Comparison of ENCODE assay signal across 16 mouse cellular contexts in the genomic region with DNA sequence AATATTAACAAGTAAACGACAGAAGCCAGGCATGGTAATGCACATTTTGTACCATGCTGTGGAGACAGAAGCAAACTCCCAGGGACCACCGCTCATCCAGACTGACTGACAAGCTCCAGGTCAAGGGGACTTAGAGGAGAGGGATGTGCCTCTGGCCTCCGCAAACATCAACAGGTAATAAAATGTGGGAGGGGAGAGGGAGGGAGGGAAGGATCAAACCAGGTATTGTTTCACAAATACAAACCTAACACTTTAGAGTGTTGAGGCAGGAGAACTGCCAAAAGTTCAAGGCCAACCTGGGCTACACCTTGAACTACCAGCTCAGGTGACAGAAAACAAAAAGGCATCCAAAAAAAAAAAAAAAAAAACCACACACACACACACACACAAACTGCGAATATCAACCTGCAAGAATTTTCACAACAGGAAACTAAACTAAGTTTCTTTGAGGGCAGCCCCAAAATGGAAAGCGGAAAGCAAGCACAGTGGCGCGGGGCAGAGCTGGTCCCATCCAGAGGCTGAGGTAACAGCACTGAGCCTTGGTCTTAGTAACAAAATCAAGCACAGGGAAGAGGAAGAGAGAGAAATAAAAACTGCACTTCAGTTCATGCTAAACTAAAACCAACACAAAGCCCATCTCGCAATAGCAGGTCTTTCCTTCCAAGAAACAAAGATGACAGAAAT. TPM values are rescaled to one million over a fixed set of nuclear protein-coding genes. Genes with fewer than 3 reads are reported as not detected.
DNase-seq lines count a peak whose midpoint lies in the region; ATAC-seq lines count a peak whose summit lies in the region.
"Had no signal": no experiment of that assay in that cellular context is flagged by ENCODE, and none has a peak within 500 bp of the region (broad histone marks: within the 10 kb centered on the region; RNA-seq: fewer than 3 reads in every experiment).

No protein-coding gene starts in this region.

- no peak overlapping the region for H3K4me3 ChIP-seq in midbrain, embryonic 11.5 days (ENCODE audit: low read depth, low read length)
- H3K4me3 ChIP-seq: heart, embryonic 12.5 days; hindbrain, embryonic 13.5 days; limb, embryonic 13.5 days; lung, embryonic 15.5 days; midbrain, embryonic 10.5 days; myocyte had no signal

- H3K4me2 ChIP-seq in midbrain, embryonic 11.5 days, result no peak overlapping the region
- H3K4me2 ChIP-seq: heart, embryonic 12.5 days; hindbrain, embryonic 13.5 days; limb, embryonic 13.5 days; lung, embryonic 15.5 days had no signal

- DNase-seq in B cell, adult 2 months, result peak; percentile 39 to 47
- DNase-seq in CD4-positive helper T cell, adult 2 months (ENCODE audit: low read depth, low spot score), result peak; percentile 72
- DNase-seq in induced T-regulatory cell, adult 2 months (ENCODE audit: low read depth), result peak; percentile 75
- peak; percentile 17 to 39 for DNase-seq in thymus, adult 18-20 months
- no peak for DNase-seq in midbrain, embryonic 11.5 days (ENCODE audit: low spot score, missing footprints)
- DNase-seq in adrenal gland, postnatal 4 days (ENCODE audit: low spot score in 2 of 2), result no peak
- DNase-seq in ovary, adult 18-20 months (ENCODE audit: low spot score), result no peak
- DNase-seq: cerebellum, postnatal 10 days; kidney, postnatal 10 days had no signal

- ATAC-seq in midbrain, embryonic 11.5 days (ENCODE audit: low FRiP score), result no peak

- no peaks in the 10 kb centered on the region for H3K4me1 ChIP-seq in midbrain, embryonic 11.5 days (ENCODE audit: control insufficient read depth, insufficient read depth, low read length)

- H3K9ac ChIP-seq in midbrain, embryonic 11.5 days (ENCODE audit: low read length), result no peak overlapping the region
- H3K9ac ChIP-seq: heart, embryonic 12.5 days; hindbrain, embryonic 13.5 days; limb, embryonic 13.5 days; lung, embryonic 15.5 days had no signal

- no peaks in the 10 kb centered on the region for H3K36me3 ChIP-seq in midbrain, embryonic 11.5 days (ENCODE audit: control insufficient read depth, insufficient read depth, low read length)
- H3K36me3 ChIP-seq: heart, embryonic 12.5 days; hindbrain, embryonic 13.5 days; limb, embryonic 13.5 days; lung, embryonic 15.5 days; midbrain, embryonic 10.5 days had no signal

- H3K27ac ChIP-seq in midbrain, embryonic 11.5 days (ENCODE audit: low read depth, low read length), result no peak overlapping the region
- H3K27ac ChIP-seq: hindbrain, embryonic 13.5 days; limb, embryonic 13.5 days; lung, embryonic 15.5 days; midbrain, embryonic 10.5 days had no signal

- no peaks in the 10 kb centered on the region for H3K27me3 ChIP-seq in midbrain, embryonic 11.5 days (ENCODE audit: control insufficient read depth, insufficient read depth, low read length)
- H3K27me3 ChIP-seq: heart, embryonic 12.5 days; hindbrain, embryonic 13.5 days; limb, embryonic 13.5 days; lung, embryonic 15.5 days had no signal

- WGBS in midbrain, embryonic 11.5 days, result 87% methylated on average over 8 of the region's 8 CpGs

- no peaks in the 10 kb centered on the region for H3K9me3 ChIP-seq in midbrain, embryonic 11.5 days (ENCODE audit: control insufficient read depth, low read length)
- H3K9me3 ChIP-seq: G1E; heart, embryonic 12.5 days; hindbrain, embryonic 13.5 days; limb, embryonic 13.5 days; lung, embryonic 15.5 days; midbrain, embryonic 10.5 days had no signal

RNA-seq across cellular contexts. Expression of gene Ankrd11, which starts 55.4 kb away (rescaled TPM):
- 61.9 and 72.0 TPM in 2 replicates for polyA plus RNA-seq in midbrain, embryonic 11.5 days (2014; fragmentation: Nextera tagmentation; extraction: Ambion mirVana)
- total RNA-seq in adrenal gland, postnatal 4 days (2021), result 100 to 1,000 TPM; 132 TPM

Comparison
In these comparisons a context has a peak if more than half of its experiments do, and no peak if none do; other contexts are left out.
1. DNase-seq: peak in B cell, adult 2 months (2 of 2), CD4-positive helper T cell, adult 2 months (single experiment), induced T-regulatory cell, adult 2 months (single experiment) and thymus, adult 18-20 months (2 of 2); none in midbrain, embryonic 11.5 days (single experiment), adrenal gland, postnatal 4 days (0 of 2) and ovary, adult 18-20 months (single experiment).